Mouse (Mus musculus) heart, embryonic 14.5 days (tissue): ENCODE results near the gene Egfem1. TPM values are rescaled to one million over a fixed set of nuclear protein-coding genes. Genes with fewer than 3 reads are reported as not detected.

Source experiments
- ATAC-seq: fragments of 200-750 bp; cut with Nextera tagmentation; 2 replicates; pipeline ENCODE4 v1.8.0; 2017; ENCODE audit warnings: low read depth, moderate TSS enrichment; ENCODE audit not compliant: insufficient number of reproducible peaks, insufficient read depth, low FRiP score
- H3K27ac ChIP-seq, 2 experiments: fragments of 200-500 bp in 1 of 2; fragments of 300-500 bp in 1 of 2; sonication (generic) in 1 of 2; replicated peaks in 1 of 2; 2 replicates each; pipeline ENCODE4 v1.5.1; 2012 to 2014; ENCODE audit warnings: low read depth in 2 of 2, low read length in 2 of 2, control low read depth in 1 of 2, mild to moderate bottlenecking in 1 of 2, mixed read lengths in 1 of 2; ENCODE audit not compliant: control insufficient read depth in 1 of 2, insufficient read depth in 1 of 2
- H3K27me3 ChIP-seq: fragments of 300-500 bp; sonication (generic); 2 replicates; pipeline ENCODE4 v1.6.1; 2014; ENCODE audit warnings: mild to moderate bottlenecking, low read length, control low read depth; ENCODE audit not compliant: control insufficient read depth, insufficient read depth
- H3K36me3 ChIP-seq: fragments of 300-500 bp; sonication (generic); 2 replicates; pipeline ENCODE4 v1.6.1; 2014; ENCODE audit warnings: mild to moderate bottlenecking, control low read depth, low read length, mixed read lengths; ENCODE audit not compliant: control insufficient read depth, insufficient read depth
- H3K4me1 ChIP-seq, 2 experiments: fragments of 200-500 bp in 1 of 2; fragments of 300-500 bp in 1 of 2; sonication (generic) in 1 of 2; 2 replicates each; pipeline ENCODE4 v1.6.1; 2012 to 2014; ENCODE audit warnings: low read length in 2 of 2, control low read depth in 1 of 2, mixed read lengths in 1 of 2; ENCODE audit not compliant: control insufficient read depth in 2 of 2, insufficient read depth in 2 of 2
- H3K4me2 ChIP-seq: fragments of 300-500 bp; sonication (generic); 2 replicates; pipeline ENCODE4 v1.6.1; 2014; ENCODE audit warnings: mild to moderate bottlenecking, low read length
- H3K4me3 ChIP-seq, 2 experiments: fragments of 200-500 bp in 1 of 2; fragments of 300-500 bp in 1 of 2; sonication (generic) in 1 of 2; 2 replicates each; pipeline ENCODE4 v1.5.1; 2012 to 2014; ENCODE audit warnings: low read length in 2 of 2, mild to moderate bottlenecking in 2 of 2, control low read depth in 1 of 2, low read depth in 1 of 2, moderate library complexity in 1 of 2; ENCODE audit not compliant: control insufficient read depth in 1 of 2, insufficient read depth in 1 of 2
- H3K9ac ChIP-seq: fragments of 300-500 bp; sonication (generic); 2 replicates; pipeline ENCODE4 v1.6.1; 2014; ENCODE audit warnings: mild to moderate bottlenecking, low read length
- H3K9me3 ChIP-seq: fragments of 300-500 bp; sonication (generic); 2 replicates; pipeline ENCODE4 v1.6.1; 2016; ENCODE audit warnings: low read length, control low read depth; ENCODE audit not compliant: control insufficient read depth
- WGBS: fragments of 180-500 bp; shearing (Covaris S2); extraction: QIAGEN DNeasy Blood & Tissue Kit; methylation state at CpG from one replicate; pipeline ENCODE4 v1.1.7; 2014; 5-methylcytosine and 5-hydroxymethylcytosine counted together
- polyA plus RNA-seq: library from polyadenylated mRNA; unstranded; fragments of >200 nt; fragmentation: Nextera tagmentation; extraction: Ambion mirVana; gene quantifications from 2 replicates; pipeline ENCODE4 v1.2.1, GENCODE M21; 2014

Gene Egfem1
- polyA plus RNA-seq, 1 experiment from 2014 or later = 0.41 TPM

DNA sequence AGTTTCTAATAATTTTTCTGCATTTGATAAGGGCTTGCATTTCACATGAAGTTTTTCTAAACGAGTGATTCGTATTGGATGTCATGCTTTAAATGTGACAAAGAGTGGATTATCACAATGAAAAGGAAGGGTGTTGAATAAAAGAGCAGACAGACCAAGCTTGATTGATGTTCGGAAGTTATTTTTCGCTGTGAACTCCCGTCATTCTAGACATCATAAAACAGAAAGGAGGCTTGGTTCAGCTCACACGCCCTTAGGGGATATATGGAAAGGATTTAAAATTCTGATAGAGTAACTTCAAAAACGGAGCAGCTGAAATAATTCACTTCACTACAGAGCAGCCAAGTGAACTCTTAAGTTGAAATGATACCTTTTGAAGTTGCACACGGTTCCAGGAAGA is 285.1 kb downstream of the Egfem1 start:
- Histone ChIP-seq H3K36me3 (no peaks in the 10 kb centered on the region), H3K9me3 (no peaks in the 10 kb centered on the region), H3K9ac (no peak overlapping the region), H3K27me3 (no peaks in the 10 kb centered on the region), H3K27ac (no peak overlapping the region), H3K4me1 (no peaks in the 10 kb centered on the region), H3K4me3 (no peak overlapping the region), H3K4me2 (no peak overlapping the region)
- 70% methylated on average over 8 of the region's 8 CpGs for WGBS
- no peak for ATAC-seq

DNA sequence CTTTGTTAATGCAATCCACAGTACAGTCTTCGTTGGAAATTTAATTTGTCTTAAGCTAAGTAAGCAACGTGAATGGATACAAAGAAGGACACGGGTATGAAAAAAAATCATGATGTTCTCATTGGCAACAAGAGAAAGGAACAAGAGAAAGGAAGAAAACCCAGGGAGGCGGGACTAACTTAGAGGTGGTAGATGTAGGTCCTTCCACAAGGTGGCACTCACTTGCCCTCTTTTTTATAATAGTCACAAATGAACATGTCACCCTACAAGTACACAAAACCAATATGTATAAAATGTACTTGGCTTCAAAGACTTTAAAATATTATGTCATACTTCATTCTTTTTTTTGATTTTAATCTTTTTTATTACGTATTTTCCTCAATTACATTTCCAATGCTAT is 288.7 kb downstream of the Egfem1 start:
- Histone ChIP-seq H3K27ac (no peak overlapping the region), H3K9me3 (no peaks in the 10 kb centered on the region), H3K36me3 (no peaks in the 10 kb centered on the region), H3K4me2 (no peak overlapping the region), H3K4me3 (no peak overlapping the region), H3K4me1 (no peaks in the 10 kb centered on the region), H3K27me3 (no peaks in the 10 kb centered on the region), H3K9ac (no peak overlapping the region)
- WGBS = 56% methylated on average over 5 of the region's 5 CpGs
- ATAC-seq = no peak

DNA sequence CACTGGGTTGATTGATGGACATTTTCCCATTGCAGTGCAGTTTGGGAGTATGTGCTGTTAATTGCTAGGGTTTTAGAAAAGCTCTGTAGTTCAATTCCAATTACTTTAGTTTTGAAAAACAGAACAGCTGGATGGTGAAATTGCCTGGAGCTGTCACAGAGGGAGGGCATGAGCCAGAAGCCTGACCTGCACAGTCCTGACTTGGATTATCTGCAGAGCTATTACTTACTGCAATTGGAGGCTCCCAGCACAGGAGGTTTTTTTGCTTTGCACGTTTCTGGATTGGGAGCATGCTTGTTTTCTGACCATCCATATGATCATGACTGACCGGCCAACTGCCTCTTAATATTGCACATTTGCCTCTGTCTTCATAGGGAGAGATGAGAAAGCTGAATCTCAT is 299.4 kb downstream of the Egfem1 start:
- Histone ChIP-seq H3K4me1 (no peaks in the 10 kb centered on the region), H3K9ac (no peak overlapping the region), H3K27ac (no peak overlapping the region), H3K4me2 (no peak overlapping the region), H3K4me3 (no peak overlapping the region), H3K36me3 (no peaks in the 10 kb centered on the region), H3K9me3 (no peaks in the 10 kb centered on the region), H3K27me3 (no peaks in the 10 kb centered on the region)
- WGBS = 69% methylated on average over 2 of the region's 2 CpGs
- no peak for ATAC-seq

DNA sequence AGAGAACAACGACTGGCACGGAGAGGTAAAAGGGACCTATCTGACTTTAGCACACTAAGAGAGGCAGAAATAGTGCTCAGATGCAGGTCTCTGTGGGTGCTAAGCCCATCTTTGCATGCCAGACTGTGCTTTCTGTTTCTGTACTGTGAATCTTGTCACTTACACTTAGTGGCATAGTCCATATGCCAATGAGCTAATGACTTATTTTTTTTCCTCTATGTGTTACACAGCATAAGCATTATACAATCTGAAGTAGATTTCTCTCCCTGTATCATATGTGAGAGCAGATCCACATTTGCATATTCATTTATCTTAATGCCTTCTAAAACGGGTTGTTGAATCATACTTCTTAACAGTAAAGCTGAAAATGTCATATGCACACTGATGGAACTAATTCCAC is 317.2 kb downstream of the Egfem1 start:
- no peak overlapping the region for H3K4me2 ChIP-seq
- no peaks in the 10 kb centered on the region for H3K27me3 ChIP-seq
- no peaks in the 10 kb centered on the region for H3K4me1 ChIP-seq
- no peak overlapping the region for H3K27ac ChIP-seq
- no peak overlapping the region for H3K9ac ChIP-seq
- ATAC-seq = no peak
- no peak overlapping the region for H3K4me3 ChIP-seq
- no peaks in the 10 kb centered on the region for H3K9me3 ChIP-seq
- WGBS = 78% methylated on average over 3 of the region's 3 CpGs
- H3K36me3 ChIP-seq = no peaks in the 10 kb centered on the region

DNA sequence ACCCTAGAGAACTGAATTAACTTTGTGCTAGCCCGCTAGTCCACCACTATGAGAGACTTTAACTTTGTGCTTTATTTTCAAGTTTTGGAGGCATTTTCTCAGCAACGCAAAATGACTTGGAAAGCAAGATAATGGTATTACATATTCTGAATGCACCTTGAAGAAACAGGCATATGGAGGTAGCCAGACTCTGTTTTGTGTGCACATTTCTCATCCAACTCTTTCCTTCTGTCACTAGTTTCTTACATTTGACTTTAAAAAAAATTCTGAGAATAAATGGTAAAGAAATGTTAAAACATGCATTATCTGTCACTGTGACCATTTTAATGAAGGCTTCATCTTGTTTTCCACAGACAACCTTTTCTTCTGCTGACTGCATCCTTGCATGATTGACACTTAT is 339.8 kb downstream of the Egfem1 start:
- Histone ChIP-seq H3K27me3 (no peaks in the 10 kb centered on the region), H3K4me1 (no peaks in the 10 kb centered on the region), H3K9ac (no peak overlapping the region), H3K36me3 (no peaks in the 10 kb centered on the region), H3K4me2 (no peak overlapping the region), H3K4me3 (no peak overlapping the region), H3K9me3 (no peaks in the 10 kb centered on the region), H3K27ac (no peak overlapping the region)
- 87% methylated on average over 2 of the region's 2 CpGs for WGBS
- no peak for ATAC-seq

DNA sequence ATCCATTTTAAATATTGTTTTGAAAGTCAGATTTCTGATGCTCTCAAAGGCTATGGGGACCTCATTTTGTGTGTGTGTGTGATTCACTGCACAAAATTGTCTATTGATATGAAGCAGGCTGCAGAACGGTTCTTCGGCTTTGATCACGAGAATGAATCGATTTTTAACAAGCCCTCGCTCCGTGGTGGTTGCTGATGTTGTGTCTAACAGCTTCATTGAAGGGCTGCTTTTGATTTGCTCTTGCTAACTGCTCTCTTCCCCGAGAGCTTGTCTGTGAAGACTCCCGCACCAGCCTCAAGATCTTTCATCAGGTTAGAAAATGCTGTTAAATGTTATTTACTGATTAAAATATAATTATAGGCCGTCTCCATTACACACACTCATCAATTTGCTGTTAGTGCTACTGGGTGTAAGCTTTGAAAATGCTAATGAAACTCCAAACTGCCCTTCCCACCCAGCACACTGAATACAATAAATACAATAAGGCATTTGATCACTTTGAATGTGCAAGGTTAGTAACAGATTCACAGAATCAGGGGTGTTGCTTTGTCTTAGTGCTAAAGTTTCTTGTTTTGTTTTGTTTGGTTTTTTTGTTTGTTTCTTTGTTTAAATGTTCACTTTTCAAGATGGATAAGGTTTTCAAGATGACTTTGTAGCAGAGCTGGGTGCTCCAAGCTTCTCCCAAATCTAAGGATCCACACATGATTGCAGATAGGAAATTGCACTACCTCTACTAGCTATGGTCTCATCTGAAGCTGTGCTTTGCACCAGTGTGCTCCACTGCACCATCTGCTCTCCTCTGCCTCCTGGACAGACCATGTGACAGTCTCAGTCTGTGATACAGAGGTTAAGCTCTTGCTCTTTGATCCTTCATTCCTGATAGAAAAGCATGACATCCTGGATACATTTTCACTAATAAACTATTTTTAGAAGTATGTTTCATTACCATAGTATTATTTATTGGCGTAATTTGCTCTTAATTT is 350.6 kb downstream of the Egfem1 start:
- ATAC-seq = no peak
- Histone ChIP-seq H3K9me3 (no peaks in the 10 kb centered on the region), H3K36me3 (no peaks in the 10 kb centered on the region), H3K4me3 (no peak overlapping the region), H3K9ac (no peak overlapping the region), H3K27ac (no peak overlapping the region), H3K27me3 (no peaks in the 10 kb centered on the region), H3K4me1 (no peaks in the 10 kb centered on the region), H3K4me2 (no peak overlapping the region)
- WGBS = 75% methylated on average over 10 of the region's 10 CpGs

DNA sequence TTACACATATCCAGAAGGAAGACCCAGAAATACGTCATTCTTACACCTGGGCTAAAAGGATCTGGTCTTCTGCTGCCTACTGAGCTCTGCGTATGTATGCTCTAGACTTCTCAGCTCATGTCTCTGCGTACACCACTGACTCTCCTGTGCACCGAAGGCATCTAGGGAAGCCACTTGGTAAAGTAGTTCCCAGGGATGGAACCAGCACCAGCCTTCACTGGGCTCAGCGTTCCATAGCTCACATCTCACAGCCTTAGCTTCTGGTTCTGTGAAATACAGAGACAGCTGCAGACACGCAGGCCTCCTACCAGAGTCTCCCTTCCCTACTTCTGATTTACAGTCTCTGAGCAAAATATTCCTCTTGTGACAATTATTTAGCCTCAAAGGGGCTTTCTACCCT is 361.2 kb downstream of the Egfem1 start:
- Histone ChIP-seq H3K9me3 (no peaks in the 10 kb centered on the region), H3K27me3 (no peaks in the 10 kb centered on the region), H3K36me3 (no peaks in the 10 kb centered on the region), H3K9ac (no peak overlapping the region), H3K4me3 (no peak overlapping the region), H3K4me2 (no peak overlapping the region), H3K27ac (no peak overlapping the region), H3K4me1 (no peaks in the 10 kb centered on the region)
- WGBS = 81% methylated on average over 6 of the region's 6 CpGs
- ATAC-seq = no peak

DNA sequence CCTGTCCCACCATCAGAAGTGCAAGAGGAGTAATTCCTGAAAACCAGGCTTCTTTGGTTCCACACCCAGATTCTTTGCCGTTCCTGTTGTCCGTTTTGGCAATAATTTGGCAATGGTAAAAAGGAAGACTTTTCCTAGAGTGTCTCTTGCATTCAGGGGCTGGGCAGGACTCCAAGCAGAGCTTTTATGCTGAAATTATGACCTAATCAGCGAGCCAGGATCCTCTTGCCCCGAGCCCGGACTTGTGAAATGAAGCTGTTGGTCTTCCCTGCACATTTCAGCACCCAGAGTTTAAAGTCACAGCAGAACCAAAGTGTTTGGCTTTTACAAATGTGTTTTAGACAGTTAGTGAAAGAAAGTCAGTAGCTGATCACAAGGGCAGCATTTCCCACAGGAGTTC is 362.8 kb downstream of the Egfem1 start:
- Histone ChIP-seq H3K4me2 (no peak overlapping the region), H3K27me3 (no peaks in the 10 kb centered on the region), H3K27ac (no peak overlapping the region), H3K4me3 (no peak overlapping the region), H3K9ac (no peak overlapping the region), H3K4me1 (no peaks in the 10 kb centered on the region), H3K9me3 (no peaks in the 10 kb centered on the region), H3K36me3 (no peaks in the 10 kb centered on the region)
- ATAC-seq = no peak
- 49% methylated on average over 5 of the region's 5 CpGs for WGBS
